Mouse (Mus musculus) myocyte (in vitro differentiated cells): Measurements from ENCODE around the gene Ly6g6d.

ENCODE experiments used
- CEBPB ChIP-seq: IDR thresholded peaks from 2 replicates; pipeline ENCODE4 v1.6.1; 2011; ENCODE audit warnings: mild to moderate bottlenecking, moderate library complexity; ENCODE audit not compliant: poor library complexity, insufficient read depth, severe bottlenecking
- E2F4 ChIP-seq: IDR thresholded peaks from one replicate; pipeline ENCODE4 v1.6.1; 2011; ENCODE audit warnings: mild to moderate bottlenecking, control low read depth, moderate library complexity; ENCODE audit not compliant: insufficient read depth
- MAX ChIP-seq: IDR thresholded peaks from one replicate; pipeline ENCODE4 v1.6.1; 2011; ENCODE audit warnings: low read depth, mild to moderate bottlenecking, control low read depth
- MYOD1 ChIP-seq, 3 experiments: IDR thresholded peaks; one replicate each; pipeline ENCODE4 v1.6.1; 2011; ENCODE audit warnings: control low read depth in 2 of 3, low read depth in 2 of 3, mild to moderate bottlenecking in 2 of 3, moderate library complexity in 1 of 3; ENCODE audit not compliant: insufficient read length in 2 of 3, control insufficient read depth in 1 of 3
- MYOG ChIP-seq, 3 experiments: IDR thresholded peaks; one replicate each; pipeline ENCODE4 v1.6.1; 2011; ENCODE audit warnings: control low read depth in 2 of 3, low read depth in 2 of 3, mild to moderate bottlenecking in 2 of 3; ENCODE audit not compliant: insufficient read length in 2 of 3, control insufficient read depth in 1 of 3, insufficient read depth in 1 of 3
- POLR2A ChIP-seq: IDR thresholded peaks from one replicate; pipeline ENCODE4 v1.6.1; 2011; ENCODE audit warnings: low read depth, mild to moderate bottlenecking, control low read depth, moderate library complexity; ENCODE audit not compliant: insufficient read length
- POLR2AphosphoS2 ChIP-seq: IDR thresholded peaks from one replicate; pipeline ENCODE4 v1.6.1; 2011; ENCODE audit warnings: low read depth, control low read depth; ENCODE audit not compliant: insufficient read length
- REST ChIP-seq: IDR thresholded peaks from one replicate; pipeline ENCODE4 v1.6.1; 2011; ENCODE audit warnings: mild to moderate bottlenecking, control low read depth, moderate library complexity; ENCODE audit not compliant: insufficient read depth, insufficient read length
- SRF ChIP-seq: IDR thresholded peaks from one replicate; pipeline ENCODE4 v1.6.1; 2011; ENCODE audit warnings: low read depth; ENCODE audit not compliant: control insufficient read depth, insufficient read length
- TCF12 ChIP-seq: IDR thresholded peaks from one replicate; pipeline ENCODE4 v1.6.1; 2011; ENCODE audit warnings: mild to moderate bottlenecking, control low read depth; ENCODE audit not compliant: poor library complexity, insufficient read depth, severe bottlenecking
- TCF3 ChIP-seq: IDR thresholded peaks from one replicate; pipeline ENCODE4 v1.6.1; 2011; ENCODE audit warnings: low read depth, control low read depth; ENCODE audit not compliant: insufficient read length
- USF1 ChIP-seq: IDR thresholded peaks from one replicate; pipeline ENCODE4 v1.6.1; 2011; ENCODE audit warnings: low read depth, mild to moderate bottlenecking, control low read depth, moderate library complexity

- TF ChIP-seq POLR2A (no peak), USF1 (no peak), E2F4 (no peak), MAX (no peak), MYOG (IDR thresholded peaks at IDR 0.05; ENCODE audit: control insufficient read depth in 1 of 3, insufficient read depth in 1 of 3, insufficient read length in 2 of 3, low read depth in 2 of 3) (no peak), POLR2AphosphoS2 (no peak), CEBPB (no peak), TCF12 (no peak), SRF (no peak), TCF3 (no peak), REST (no peak), MYOD1 (IDR thresholded peaks at IDR 0.05; ENCODE audit: control insufficient read depth in 1 of 3, insufficient read length in 2 of 3, low read depth in 2 of 3) (no peak)
Measured at GRCm38 (mm10) chr17:35022541-35023060, 55.3 kb downstream of the Ly6g6d start.
